Mouse (Mus musculus): ENCODE measurements around the gene Cep152. TPM values are rescaled to one million over a fixed set of nuclear protein-coding genes. Genes with fewer than 3 reads are reported as not detected.

Gene Cep152
- total and polyA plus RNA-seq, 2 experiments from 2014 or later, result 1.3 to 1.5 TPM

DNA sequence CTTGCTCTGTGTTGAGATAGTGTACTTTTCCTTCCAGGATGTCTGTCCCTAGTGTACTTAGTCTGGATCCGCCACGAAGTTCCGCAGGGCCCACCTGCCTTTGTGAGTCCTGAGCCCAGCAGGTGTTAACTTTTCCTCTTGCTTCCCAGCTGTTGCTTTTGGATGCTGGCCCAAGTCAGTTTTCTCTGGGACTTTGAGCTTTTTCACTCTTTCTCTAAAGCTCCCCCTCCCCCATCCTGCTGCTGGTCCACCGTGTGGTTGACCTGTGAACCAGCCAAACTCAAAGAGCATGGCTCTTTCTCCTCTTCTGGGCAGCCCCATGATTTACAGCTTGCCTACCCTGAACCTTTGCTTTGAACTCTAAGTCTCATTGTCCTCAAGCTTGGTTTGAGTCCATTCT, 1.6 kb upstream of the Cep152 start:
- peaks cover 20% of the 10 kb centered on the region; the same call in 1 of the 2 replicates for H3K4me1 ChIP-seq (ENCODE audit: control insufficient read depth, insufficient read depth)

DNA sequence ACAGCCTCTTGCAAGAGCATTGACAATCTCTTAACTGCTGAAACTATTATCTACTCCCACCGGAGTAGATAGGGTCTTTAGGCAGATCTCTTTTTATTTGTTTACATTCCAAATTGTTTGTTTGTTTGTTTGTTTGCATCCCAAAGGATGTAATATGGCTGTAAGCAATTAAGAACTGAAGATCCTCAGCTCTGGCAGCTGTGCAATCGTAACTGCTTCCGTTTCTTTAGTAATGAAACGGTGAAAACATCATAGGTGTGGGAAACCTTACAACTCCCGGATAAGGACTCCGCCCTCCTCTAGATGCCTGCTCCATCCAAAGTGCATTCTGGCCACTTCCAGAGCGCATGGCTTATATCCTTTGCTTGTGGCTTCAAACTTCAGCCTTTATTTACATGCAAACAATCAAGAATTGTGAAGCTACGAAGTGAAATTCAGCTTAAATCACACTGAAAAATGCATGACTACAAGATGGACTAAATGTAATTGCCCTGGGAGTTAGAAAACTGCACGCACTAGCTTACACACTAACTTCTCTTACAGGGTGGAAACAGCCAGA, 707 bp downstream of the Cep152 start:
- ATAC-seq (ENCODE audit: insufficient read depth, low read depth) (no peak), DNase-seq (ENCODE audit: low spot score) (no peak)
- 8% methylated on average over 9 of the region's 9 CpGs for WGBS
- H3K36me3 ChIP-seq (replicated peaks; ENCODE audit: control insufficient read depth, insufficient read depth, low read length), result peaks cover 19% of the 10 kb centered on the region
- H3K4me2 ChIP-seq (ENCODE audit: low read depth, low read length), result peak overlapping the region; percentile 65
- H3K27me3 ChIP-seq (ENCODE audit: control insufficient read depth, insufficient read depth, low read length), result no peaks in the 10 kb centered on the region
- H3K27ac ChIP-seq (ENCODE audit: low read depth), result peak overlapping the region; percentile 1; the same call in 1 of the 2 replicates
- TF ChIP-seq EP300 (IDR thresholded peaks at IDR 0.05; ENCODE audit: low read depth) (no peak), CTCF (IDR thresholded peaks at IDR 0.05; ENCODE audit: low read depth) (no peak)
- no peaks in the 10 kb centered on the region for H3K9me3 ChIP-seq (replicated peaks; ENCODE audit: control insufficient read depth, low read length)
- H3K4me3 ChIP-seq (ENCODE audit: low read depth, low read length), result peak overlapping the region; percentile 76
- peak overlapping the region; percentile 62 for H3K9ac ChIP-seq (replicated peaks; ENCODE audit: low read depth, low read length)
- peaks cover 20% of the 10 kb centered on the region; the same call in 1 of the 2 replicates for H3K4me1 ChIP-seq (ENCODE audit: control insufficient read depth, insufficient read depth)

More for the DNA sequence above, 1.6 kb upstream of the Cep152 start:
- no peak for TF ChIP-seq CTCF (IDR thresholded peaks at IDR 0.05; ENCODE audit: low read depth)
- no peak for TF ChIP-seq EP300 (IDR thresholded peaks at IDR 0.05; ENCODE audit: low read depth)
- DNase-seq (ENCODE audit: low spot score), result no peak
- Histone ChIP-seq H3K27ac (ENCODE audit: low read depth) (no peak overlapping the region), H3K36me3 (replicated peaks; ENCODE audit: control insufficient read depth, insufficient read depth, low read length) (no peaks in the 10 kb centered on the region), H3K9ac (replicated peaks; ENCODE audit: low read depth, low read length) (no peak overlapping the region), H3K27me3 (ENCODE audit: control insufficient read depth, insufficient read depth, low read length) (no peaks in the 10 kb centered on the region), H3K4me3 (ENCODE audit: low read depth, low read length) (no peak overlapping the region), H3K9me3 (replicated peaks; ENCODE audit: control insufficient read depth, low read length) (no peaks in the 10 kb centered on the region), H3K4me2 (ENCODE audit: low read depth, low read length) (no peak overlapping the region)
- no peak for ATAC-seq (ENCODE audit: insufficient read depth, low read depth)
- WGBS, result 79% methylated on average over 4 of the region's 4 CpGs

DNA sequence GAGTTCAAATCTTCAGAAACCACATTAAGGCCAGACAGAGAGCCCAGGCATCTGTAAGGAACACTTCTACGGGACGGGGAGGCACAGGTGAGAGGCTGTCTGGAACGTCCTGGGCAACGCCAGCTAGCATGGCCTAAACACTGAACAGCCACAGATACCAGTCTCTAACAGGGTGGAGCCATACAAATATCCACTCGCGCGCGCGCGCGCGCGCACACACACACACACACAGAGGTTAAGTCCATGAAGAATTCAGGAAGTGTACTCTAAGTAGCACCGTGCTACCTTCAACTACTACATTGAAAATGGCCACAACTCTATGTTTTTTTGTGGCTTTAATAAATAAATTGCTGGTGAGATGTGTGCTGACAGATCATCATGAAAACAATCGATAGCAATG, 1.7 kb downstream of the Cep152 start:
- Histone ChIP-seq H3K4me3 (ENCODE audit: low read depth, low read length) (no peak overlapping the region), H3K9ac (replicated peaks; ENCODE audit: low read depth, low read length) (no peak overlapping the region), H3K4me2 (ENCODE audit: low read depth, low read length) (peak overlapping the region; percentile 65; the same call in 1 of the 2 replicates), H3K27ac (ENCODE audit: low read depth) (no peak overlapping the region), H3K9me3 (replicated peaks; ENCODE audit: control insufficient read depth, low read length) (no peaks in the 10 kb centered on the region), H3K36me3 (replicated peaks; ENCODE audit: control insufficient read depth, insufficient read depth, low read length) (peaks cover 27% of the 10 kb centered on the region), H3K4me1 (ENCODE audit: control insufficient read depth, insufficient read depth) (peaks cover 15% of the 10 kb centered on the region; the same call in 1 of the 2 replicates), H3K27me3 (ENCODE audit: control insufficient read depth, insufficient read depth, low read length) (no peaks in the 10 kb centered on the region)
- no peak for TF ChIP-seq CTCF (IDR thresholded peaks at IDR 0.05; ENCODE audit: low read depth)
- no peak for TF ChIP-seq EP300 (IDR thresholded peaks at IDR 0.05; ENCODE audit: low read depth)
- WGBS, result 89% methylated on average over 15 of the region's 15 CpGs
- ATAC-seq (ENCODE audit: insufficient read depth, low read depth) (no peak), DNase-seq (ENCODE audit: low spot score) (no peak)

DNA sequence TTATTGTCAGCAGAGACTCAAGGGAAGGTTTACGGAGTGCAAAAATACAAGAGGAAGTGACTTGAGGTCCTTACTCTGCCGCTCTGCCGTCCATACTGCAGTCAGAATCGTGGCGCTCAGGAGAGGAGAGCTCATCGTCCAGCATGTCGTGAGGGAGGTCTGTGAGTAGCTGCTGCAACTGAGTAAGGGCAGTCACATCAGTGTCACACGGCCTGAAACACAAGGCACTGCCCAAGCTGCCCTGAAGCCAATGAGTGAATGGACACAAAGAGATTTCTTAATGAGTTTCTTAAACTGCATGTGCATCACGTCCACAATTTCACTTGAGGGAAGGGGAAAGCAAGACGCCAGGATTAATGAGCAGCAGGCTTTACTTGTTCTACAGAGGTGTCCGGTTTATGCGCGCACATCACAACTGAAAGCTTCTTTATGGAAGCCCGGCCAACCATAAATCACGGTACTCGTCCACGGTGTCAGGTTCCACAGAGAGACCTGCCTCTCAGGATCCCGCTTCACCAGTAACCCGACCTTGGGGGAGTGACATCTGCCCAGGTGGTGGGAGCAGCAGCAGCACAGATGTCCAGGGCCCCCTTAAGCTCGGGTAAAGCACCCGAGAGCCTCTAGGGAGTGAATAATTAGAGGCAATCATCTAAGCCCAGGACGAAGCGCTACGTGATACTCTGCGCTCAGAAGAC, 4.6 kb downstream of the Cep152 start:
- no peak overlapping the region for H3K4me2 ChIP-seq (ENCODE audit: low read depth, low read length)
- no peak overlapping the region for H3K4me3 ChIP-seq (ENCODE audit: low read depth, low read length)
- DNase-seq (ENCODE audit: low spot score) (no peak), ATAC-seq (ENCODE audit: insufficient read depth, low read depth) (no peak)
- H3K27me3 ChIP-seq (ENCODE audit: control insufficient read depth, insufficient read depth, low read length), result no peaks in the 10 kb centered on the region
- no peaks in the 10 kb centered on the region for H3K9me3 ChIP-seq (replicated peaks; ENCODE audit: control insufficient read depth, low read length)
- no peak for TF ChIP-seq CTCF (IDR thresholded peaks at IDR 0.05; ENCODE audit: low read depth)
- no peak for TF ChIP-seq EP300 (IDR thresholded peaks at IDR 0.05; ENCODE audit: low read depth)
- no peak overlapping the region for H3K9ac ChIP-seq (replicated peaks; ENCODE audit: low read depth, low read length)
- no peak overlapping the region for H3K27ac ChIP-seq (ENCODE audit: low read depth)
- 89% methylated on average over 25 of the region's 25 CpGs for WGBS
- H3K4me1 ChIP-seq (ENCODE audit: control insufficient read depth, insufficient read depth), result peaks cover 8% of the 10 kb centered on the region; the same call in 1 of the 2 replicates
- peaks cover 46% of the 10 kb centered on the region for H3K36me3 ChIP-seq (replicated peaks; ENCODE audit: control insufficient read depth, insufficient read depth, low read length)

DNA sequence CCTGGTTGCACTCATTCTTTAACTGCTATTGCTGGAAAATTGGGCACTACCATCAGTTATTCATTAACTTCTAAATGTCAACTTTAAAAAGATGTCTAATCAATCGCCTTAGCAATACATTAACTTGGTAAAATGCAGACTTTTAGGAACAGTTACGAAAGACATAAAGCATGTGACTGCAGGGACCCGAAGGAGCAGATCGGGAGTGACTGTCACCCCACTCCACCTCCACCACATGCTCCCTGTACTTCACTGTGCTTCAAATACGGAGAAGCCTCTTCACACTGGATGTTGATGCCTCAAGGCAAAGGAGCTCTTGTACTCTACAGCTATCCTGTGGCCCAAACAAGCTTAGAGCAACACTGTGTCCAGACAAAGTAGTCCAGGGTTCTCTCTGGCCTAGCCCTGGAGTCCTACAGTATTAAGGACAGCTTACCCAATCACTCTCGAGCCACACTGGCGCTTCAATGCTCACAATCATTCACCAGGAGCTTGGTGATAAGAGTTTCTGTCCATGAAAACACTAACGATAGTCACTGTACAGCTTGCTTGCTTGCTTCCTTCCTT, 9.0 kb downstream of the Cep152 start:
- no peak for ATAC-seq (ENCODE audit: insufficient read depth, low read depth)
- Histone ChIP-seq H3K4me3 (ENCODE audit: low read depth, low read length) (no peak overlapping the region), H3K36me3 (replicated peaks; ENCODE audit: control insufficient read depth, insufficient read depth, low read length) (peaks cover 84% of the 10 kb centered on the region), H3K4me1 (ENCODE audit: control insufficient read depth, insufficient read depth) (no peaks in the 10 kb centered on the region), H3K9ac (replicated peaks; ENCODE audit: low read depth, low read length) (no peak overlapping the region), H3K27ac (ENCODE audit: low read depth) (no peak overlapping the region), H3K4me2 (ENCODE audit: low read depth, low read length) (no peak overlapping the region), H3K9me3 (replicated peaks; ENCODE audit: control insufficient read depth, low read length) (no peaks in the 10 kb centered on the region), H3K27me3 (ENCODE audit: control insufficient read depth, insufficient read depth, low read length) (no peaks in the 10 kb centered on the region)
- TF ChIP-seq EP300 (IDR thresholded peaks at IDR 0.05; ENCODE audit: low read depth) (no peak), CTCF (IDR thresholded peaks at IDR 0.05; ENCODE audit: low read depth) (no peak)
- no peak for DNase-seq (ENCODE audit: low spot score)
- WGBS, result 71% methylated on average over 8 of the region's 8 CpGs

Measured in heart, postnatal 0 days (tissue).